Mouse (Mus musculus) WW6 (cell line): ENCODE measurements around the gene Pip5k1b.

Experiments
- DNase-seq: peaks from one replicate; pipeline ENCODE4 v3.0.0-alpha.2; 2013; ENCODE audit warnings: low read depth, low spot score

Gene Pip5k1b

DNA sequence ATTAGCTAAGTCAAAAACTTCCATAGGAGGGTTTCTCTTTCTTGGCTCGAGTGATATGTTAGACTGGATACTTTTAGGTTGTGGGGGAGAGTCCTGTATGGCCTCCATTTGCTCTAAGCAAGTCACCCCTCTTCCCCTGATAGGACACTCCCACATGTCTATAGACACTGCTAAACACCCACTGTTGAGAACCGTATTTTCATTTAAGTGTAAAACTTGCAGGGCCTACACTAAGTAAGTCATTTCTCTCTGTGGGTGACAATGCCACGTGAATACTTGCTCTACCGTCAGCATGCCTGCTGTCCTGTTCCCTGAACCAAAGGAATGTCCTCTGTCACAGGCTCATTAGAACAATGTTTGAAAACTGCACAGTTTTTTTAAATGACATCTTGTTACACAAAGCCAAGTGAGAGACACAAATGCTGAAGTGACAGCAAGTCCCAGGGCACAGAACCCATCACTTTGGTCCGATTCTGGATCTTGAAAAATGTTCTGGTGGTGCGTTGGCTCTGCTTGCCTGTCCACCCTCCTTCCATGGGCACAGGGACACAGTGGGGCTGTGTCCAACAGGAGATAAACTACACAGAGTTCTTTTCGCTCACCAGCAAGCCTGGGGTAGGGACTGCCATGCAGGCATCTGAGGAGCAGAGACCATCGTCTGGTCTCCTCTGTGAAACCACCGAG, 138.6 kb downstream of the Pip5k1b start:
- DNase-seq, result no peak

DNA sequence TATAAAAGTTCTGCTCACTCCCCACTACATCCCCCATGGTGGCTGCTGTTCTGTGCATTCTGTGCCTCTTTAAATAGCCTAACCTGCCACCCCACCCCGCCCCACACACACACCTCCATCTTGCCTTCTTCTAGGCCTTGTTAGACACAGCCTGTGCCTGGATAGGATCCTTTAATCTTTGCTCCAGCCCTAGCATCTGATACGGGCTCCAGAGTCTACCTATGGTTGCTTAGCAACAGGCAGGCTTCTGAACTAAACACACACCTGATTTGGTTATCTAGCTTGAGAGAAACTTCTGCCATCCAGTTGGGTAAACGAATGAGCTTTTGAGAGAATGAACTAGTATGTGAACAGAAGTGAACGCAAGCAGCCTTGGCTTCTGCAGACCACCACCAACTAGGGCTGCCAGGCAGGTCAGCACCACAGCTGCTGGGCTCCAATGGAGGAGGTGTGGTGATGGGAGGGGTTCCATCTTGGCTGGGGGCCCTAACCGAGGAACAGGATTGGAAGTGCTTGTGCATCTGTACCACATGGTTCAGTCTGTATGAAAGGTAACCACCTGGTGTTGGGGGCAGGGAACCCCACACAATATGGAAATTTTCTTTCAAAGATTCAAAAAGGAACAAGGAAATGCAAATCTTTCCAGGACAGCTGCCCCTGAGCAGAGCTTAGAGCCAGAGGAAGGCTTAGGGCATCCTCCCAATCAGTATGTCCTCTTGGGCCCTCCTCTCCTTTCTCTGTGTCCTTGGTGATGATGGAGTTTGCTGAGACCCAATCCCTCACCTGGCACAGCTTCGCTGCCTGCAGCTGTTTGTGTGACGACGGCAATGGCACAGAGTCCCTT, 139.7 kb downstream of the Pip5k1b start:
- no peak for DNase-seq

DNA sequence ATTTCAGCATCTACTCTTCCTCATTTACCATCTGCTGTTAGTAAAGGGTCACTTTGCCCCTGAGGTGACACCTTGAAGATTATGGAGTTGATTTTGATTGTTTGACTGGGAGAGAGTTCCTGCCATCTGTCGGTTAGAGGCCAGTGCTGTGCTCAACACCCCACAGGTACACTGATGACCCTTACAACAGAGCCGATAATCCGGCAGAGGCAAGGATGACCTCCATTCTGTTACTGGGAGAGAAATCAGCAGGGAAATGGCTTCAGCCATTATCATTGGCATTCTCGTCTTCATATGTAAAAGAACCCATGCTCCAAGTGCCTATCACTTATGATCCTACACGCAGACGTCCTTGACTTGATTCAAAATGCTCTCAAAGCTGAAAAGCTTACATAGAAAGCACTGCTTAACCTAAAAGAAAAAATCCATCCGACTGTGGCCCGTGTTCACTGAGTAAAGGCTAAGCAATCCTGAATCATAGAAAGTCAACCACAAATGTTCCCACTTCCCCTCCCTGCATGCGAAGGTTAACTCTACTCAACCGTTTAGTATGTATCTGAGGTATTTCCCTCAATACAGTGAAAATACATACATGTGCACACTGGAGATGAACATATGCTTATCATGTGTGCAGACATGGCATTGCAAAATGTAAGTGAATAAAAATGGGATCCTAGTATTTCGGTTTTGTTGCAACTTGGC, 146.7 kb downstream of the Pip5k1b start:
- no peak for DNase-seq

DNA sequence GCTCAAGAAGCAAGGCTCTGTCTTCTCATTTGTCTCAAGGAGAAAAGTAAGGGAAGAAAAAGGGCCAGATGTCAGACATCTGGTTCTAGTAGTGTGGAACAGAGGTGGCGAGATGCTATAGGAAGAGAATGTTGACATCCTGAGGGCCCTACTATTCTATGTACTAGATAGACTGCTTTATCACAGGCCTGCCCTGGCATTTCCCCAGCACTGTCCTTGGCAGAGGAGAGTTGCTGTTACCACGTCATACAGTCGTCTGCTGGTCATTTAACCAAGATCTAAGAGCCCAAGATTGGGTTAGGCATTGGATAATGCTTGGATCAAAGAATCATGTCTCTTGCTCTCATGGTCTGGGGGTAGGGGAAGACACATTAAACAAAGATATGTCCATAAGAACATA, 151.0 kb downstream of the Pip5k1b start:
- DNase-seq, result no peak

DNA sequence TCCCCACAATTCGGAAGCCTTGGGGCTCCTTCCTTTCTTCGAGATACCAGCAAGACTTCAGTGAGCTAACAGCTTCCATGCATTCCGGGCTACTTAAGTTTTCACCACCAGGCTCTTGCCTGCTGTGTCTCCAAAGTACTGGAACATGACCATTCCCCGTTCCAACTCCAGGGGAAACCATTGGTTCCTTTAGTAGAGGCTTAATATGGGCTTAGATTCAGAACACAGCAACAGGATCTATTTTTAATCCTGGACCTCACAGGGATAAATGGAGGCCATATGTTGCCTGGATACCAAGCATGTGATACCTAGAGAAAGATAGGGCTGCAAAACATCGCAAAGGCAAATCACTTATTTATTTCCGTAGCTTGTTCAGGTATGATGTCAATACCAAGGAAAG, 152.4 kb downstream of the Pip5k1b start:
- no peak for DNase-seq

DNA sequence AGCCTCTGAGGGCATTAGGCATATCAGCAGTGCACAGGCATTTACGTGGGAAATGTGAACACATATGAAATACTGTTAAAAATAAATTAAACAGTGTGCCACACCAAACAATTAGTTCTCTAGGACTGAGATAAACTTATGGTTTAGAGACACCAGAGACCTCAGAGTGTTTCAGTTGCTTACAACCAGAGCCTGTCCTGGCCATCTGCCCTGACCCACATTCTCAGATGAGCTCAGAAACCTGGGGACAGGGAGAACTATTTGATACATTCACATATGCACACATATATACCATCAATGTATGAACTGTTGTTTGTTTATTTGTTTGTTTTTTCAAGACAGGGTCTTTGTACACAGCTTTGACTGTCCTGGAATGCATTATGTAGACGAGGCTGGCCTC, 161.8 kb downstream of the Pip5k1b start:
- no peak for DNase-seq

DNA sequence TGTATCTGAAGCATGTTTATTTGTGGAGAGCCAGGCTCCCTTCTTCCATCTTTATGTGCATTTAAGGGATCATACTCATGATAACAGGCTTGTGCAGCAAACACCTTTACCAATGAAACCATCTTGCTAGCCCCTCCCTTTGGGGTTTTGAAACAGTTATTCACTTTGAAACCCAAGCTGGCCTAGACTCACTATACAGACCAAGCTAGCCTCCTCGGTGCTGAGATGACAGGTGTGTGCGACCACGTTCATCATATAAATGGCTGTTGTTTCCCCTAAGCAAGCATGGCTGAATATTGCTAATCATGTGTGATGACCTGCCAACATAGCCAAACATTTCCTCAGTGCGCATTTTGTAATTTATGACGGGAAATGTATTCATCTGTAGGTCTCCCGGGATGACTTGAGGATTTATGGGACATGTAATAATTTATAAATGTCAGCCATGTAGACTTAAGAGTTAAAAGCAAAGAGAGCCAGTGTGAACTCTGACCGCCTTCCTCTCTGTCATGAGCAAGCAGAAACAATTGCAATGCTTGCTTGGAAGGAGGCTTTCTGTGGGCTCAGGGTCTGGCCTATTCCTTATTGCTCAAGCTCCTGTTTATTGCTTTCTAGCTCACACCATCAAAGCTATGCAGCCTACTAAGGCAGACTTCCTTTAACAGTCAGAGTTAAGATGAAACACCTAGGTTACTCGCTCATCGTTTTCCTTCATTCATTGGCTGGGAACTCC, 164.0 kb downstream of the Pip5k1b start:
- no peak for DNase-seq

DNA sequence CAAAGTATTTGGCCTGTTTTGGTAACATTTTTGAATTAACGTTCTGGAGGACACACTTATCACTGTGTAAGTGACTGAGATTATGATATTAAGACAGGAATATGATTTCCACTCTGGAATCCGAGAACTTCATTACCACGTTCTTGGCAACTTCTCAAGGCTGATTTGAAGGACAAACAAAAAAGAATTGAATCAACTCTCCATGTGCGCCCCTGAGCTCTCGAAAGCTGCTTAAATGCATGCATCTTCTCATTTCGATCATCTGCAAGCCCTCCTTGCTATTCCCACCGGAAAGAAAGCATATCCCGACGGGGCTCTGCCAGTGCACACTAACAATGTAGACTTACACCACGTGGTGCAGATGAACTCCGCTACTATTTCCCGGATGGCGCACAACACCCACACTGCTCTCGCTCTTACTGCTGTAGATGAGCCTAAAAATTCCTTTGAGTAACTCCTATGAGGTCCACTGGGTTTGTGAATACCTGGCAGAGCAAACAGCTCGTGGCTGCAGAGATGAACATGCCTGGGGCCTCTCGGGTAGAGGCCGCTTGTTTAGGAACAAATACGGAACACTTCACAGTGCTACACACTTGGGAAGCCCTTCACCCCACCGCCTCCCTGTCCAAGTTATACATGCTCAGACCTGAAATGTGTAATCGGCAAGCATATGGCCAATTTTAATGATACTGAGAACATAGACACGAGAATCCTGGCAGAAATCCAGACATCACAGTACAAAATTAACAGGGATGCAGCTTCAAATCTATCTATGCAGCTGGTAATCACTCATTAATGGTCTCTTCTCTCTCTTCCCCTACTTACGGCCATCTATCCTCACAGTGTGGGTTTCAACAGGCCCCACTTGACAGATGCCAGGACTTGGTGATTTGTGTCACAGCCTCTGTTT, 168.5 kb downstream of the Pip5k1b start:
- DNase-seq, result no peak

DNA sequence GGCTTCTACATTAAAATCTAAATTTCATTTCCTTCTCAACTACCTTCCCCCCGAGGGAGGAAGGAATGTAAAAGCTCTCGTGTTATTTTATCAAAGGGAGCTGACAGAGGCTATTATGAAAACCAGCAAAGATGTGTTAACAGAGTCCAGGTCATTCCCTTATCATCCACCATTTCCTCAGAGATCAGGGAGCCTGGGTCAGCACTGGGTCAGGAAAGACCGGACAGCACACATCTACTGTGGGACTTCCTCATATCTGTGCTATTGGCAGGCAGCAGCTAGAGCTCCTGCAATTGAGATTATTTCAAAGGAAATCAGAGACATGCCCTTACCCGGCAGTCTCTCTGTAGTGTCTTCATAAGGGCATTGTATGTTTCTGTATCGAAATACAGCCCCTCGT, 177.2 kb downstream of the Pip5k1b start:
- no peak for DNase-seq

DNA sequence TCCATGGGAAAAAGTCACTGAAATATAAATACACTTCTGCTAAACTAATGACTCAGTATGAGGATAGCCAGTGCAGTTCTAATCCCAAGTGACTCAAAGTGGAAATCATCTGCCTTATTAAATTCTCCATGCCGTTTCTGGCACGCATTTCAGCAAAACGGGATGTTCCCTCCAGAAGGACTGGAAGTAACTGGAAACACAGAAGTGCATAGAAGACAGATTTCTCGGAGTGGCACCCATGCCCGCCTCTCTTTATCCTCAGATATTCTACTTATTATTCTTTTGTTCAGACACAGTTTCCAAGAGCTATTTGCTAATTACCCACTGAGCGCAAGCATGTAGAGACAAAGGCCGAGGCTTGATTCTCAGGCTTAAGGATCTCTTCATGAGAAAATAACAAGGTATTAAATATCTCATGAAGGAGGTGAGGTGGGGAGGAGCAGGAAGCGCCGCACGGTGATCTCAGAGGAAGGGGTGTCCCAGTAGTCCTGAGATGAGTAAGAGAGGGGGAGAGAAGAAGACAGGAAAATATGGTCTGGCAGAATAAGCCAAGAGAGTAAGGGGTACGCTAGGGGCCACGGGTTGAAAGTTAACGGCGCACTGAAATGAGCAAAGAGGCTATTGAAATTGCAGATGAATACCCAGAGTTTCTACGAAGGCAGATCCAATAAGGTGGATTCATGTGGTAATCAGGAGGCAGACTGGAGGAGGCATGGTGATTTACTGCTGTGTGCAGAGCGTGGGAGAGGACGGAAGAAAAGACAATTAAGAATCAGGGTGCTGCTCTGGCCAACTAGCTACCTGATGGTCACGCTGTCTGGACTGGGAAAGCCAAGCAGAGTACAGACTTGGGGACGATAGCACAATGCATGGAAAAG, 183.7 kb downstream of the Pip5k1b start:
- DNase-seq, result no peak

DNA sequence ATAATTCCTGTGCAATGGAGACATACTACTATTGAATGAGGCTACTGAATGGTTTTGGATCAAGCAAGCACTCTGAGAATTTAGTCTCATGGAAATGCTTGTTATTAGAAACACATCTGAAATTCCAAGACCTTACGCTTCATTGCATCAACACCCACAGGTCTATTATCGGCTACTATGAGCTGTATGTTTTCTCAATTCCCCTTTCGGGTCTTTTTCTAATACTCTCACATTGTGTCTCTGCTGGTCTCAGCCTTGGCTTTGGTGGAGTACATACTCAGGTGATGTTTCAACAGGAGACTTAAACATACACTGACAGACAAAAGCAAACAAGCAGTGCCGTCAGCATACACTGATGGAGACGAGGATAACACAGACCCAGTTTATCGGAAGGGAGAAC, 187.3 kb downstream of the Pip5k1b start:
- DNase-seq, result no peak

DNA sequence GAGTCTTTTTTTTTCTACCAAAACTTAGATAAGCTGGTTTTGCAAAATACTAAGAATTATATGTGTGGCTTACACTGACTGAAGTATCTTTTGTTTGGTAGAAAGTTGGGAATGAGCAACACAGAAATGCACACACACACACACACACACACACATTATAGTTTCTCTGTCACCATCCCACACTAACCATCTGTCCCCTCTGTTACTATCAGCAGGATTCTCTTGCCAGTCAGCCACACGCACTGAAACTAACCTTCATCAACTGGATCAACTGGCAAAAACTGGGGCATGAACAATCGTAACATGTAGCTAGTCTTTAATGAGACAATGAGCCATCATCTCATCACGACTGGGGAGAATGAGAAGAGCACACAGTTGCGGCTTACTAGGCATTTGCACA, 187.9 kb downstream of the Pip5k1b start:
- DNase-seq, result no peak

DNA sequence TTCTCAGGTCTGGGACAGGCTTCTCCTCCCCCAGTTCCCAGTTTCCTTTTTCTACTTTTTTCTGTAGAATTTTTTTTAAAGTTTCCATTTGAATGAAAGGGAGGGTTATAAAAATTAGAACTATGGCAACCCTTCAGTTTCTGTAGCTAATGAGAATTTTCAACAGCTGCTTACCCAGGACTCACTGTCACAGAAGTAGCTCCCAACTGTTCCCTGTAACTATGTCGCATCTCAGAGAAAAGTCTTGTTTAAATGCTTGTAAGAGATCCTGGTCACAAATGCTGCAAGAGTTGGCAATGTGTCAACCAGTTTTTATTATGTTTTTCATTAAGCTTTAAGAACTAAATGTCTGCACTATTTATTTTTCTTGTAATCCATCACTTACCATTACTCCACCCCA, 188.9 kb downstream of the Pip5k1b start:
- DNase-seq, result no peak

DNA sequence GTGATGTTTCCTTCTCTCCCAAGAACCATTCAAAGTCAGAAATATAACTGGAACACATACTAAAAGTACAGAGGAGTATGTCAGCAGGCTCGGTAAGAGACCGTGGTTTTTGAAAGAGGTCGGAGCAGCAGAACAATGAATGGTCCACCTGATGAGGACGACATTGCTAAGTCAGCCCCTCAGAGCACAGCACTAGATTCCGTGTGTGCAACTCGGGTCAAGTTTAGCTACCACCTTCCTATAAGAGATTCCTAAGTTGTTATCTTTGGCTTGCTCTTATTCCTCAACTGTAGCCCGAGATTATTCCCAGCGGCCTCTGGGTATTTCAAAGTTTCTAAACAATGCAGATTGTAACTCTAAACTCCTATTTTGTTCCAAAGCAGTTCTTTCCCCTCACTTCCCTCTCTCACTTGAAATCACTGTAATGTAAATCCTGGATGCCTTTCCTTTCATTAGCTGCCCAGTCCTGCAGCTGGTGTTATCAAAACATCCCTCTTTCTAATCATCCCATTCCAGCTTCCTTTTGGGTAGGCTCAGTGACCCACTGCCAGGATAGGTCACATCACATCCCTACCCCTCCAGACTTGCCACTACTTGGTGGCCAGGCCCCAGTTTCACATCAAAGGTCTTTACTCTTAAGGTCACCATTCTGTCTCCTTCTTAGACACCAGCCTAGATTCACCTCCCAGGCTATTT, 192.9 kb downstream of the Pip5k1b start:
- DNase-seq, result no peak

DNA sequence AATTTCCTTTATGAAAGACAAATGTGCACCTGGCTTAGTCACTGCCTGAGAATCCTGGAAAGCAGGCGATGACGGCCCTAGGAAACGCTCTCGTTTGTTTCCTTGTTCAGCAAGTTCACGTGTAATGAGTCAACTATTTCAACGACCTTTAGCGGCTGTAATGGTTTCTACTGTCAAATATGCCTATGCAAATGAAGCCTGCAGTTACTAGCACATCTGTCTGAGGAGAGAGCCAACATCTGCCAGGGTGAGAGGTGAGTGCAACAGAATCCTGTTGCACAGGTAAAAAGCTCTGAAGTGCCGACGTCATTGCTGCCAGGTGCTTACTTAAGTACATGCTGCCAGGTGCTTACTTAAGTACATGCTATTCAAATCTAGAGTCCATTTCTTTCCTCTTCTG, 196.4 kb downstream of the Pip5k1b start:
- DNase-seq, result no peak

DNA sequence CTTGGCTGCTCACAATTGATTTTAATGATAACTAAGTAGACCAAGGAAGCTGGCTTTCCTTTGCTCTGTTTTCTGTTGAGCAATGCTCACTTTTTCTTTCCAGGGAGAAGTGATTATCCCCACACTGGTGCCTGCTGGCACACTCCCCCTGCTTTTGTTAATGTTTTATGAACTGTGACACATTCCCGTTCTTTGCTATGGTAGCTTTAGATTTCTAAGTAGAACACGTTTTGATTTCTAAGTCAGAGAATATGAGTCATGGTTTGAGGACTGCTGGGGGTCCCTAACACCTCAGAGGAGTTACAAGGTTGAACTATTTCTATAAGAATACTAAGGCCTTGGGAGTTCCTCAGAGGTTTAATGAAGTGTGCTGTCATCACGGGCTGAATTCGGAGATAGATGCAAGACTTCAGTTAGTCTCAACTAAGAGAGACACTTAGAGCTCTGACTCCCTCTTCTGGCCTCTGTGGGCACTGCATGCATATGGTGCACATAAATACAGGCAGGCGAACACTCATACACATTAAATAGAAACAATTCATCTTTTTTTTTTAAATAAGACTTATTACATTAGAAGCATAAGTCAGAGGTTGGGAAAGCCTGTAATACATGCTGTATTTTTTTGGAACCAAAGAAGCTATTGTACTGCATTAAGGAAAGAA, 203.2 kb downstream of the Pip5k1b start:
- DNase-seq, result no peak

DNA sequence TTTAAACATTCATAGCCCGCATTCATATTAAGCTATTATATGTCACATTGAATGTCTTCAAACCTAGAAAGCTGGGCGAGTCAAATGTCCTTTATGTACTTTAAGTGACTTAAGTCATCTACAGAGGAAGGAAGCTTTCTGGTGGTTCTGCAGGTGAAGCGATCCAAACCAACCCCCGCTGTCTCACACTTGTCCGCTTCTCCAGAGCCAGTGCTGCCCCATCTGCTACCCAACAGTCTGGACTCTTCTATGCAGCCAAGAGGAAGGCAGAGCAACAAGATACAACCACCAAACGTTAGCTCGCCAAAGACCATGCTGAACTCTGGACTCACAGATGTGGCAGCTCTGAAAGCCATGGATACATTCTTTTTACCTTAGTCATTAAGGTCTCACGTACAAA, 211.2 kb downstream of the Pip5k1b start:
- no peak for DNase-seq

DNA sequence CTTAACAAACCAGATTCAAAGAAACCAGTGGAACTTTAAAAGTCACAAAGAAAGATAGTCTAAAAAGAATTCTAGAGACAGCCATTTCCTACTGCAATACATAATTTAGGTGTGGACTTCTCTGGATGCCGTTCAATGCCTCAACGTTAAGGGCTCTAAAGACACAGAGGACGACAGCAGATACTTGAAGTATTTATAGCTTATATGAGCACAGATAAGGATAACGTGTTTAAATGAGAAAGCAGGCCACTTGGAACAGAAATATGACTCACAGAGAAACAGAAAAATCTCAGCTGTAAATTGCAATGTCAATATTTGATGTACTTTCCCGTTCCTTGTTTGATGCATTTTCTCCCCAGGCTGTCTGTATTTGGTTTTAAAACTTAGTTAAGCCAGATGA, 212.9 kb downstream of the Pip5k1b start:
- no peak for DNase-seq
